Mouse (Mus musculus) R1 (cell line): ENCODE results near the gene Pfn3.

Experiments used
- DNase-seq: peaks from one replicate; pipeline ENCODE4 v3.0.0-alpha.2; 2018; ENCODE audit warnings: low read depth, low spot score

Gene Pfn3

DNA sequence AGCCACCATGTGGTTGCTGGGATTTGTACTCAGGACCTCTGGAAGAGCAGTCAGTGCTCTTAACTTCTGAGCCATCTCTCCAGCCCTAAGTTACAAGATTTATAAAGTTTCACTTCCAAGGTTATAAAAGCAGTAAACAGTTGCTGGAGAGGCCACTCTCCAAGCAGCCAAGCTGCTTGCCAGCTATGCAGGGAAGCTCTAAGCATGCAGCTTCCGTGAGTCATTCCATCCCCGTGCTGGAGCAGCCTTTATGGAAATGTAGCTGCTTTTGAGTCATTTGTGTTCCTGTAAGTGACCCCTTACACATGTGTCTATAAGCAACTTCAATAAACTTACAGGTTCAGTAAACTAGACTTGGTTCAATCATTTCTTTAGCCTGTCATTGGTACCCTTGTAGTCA lies 15.5 kb upstream of the Pfn3 start:
- DNase-seq: no peak

DNA sequence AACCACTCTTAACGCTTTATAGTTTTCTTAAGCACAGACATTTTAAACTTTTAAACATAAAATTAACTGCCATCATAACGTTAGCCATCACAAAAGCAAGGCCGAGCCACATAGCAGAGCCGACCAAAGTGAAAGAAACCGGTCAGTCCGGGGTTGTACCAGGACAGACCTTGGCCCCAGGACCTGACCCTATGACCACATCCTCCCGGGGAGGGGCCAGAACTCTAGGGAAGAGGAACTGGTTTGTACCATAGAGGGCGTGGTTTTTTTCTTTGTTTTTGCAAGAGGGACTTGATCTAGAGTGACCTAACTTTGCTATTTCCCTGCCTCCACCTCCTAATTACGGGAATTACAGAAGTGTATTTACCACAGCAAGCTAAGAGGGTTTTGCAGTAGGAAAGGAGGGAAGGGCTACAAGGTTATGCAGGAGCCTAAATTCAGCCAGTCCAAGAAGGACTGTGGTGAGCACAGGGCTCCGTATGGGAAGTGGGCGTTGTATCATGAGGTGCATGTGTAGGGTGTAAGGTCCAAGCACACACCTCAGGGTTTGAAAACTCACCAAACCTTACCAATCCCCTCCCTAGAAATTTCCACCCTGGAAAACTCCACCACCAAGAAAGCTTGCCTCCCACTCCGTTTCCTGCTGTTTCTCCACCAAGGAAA lies 14.3 kb upstream of the Pfn3 start:
- DNase-seq: no peak

DNA sequence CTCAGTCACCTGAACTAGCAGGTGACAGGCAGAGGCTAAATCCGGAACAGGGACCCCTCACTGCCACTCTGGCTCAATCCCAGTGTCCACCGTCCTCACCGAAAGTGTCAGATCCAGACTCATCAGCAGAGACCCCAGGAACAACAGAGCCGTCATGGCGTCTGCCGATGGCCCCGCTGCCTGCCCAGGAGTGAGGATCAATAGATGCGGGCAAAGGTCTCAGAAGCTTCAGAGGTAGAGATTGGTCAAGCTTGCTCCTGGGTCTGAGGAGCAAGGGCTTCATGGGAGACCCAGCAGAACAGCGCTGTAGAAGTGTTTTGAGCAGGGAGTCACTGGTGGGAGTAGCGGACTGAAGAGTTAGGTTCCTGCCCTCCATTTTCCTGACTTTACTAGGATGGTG lies 11.6 kb upstream of the Pfn3 start, which contains the start of gene F12:
F12 (minus strand) TSS at position 181 of the 400 bp plus-strand sequence.
- no peak for DNase-seq

DNA sequence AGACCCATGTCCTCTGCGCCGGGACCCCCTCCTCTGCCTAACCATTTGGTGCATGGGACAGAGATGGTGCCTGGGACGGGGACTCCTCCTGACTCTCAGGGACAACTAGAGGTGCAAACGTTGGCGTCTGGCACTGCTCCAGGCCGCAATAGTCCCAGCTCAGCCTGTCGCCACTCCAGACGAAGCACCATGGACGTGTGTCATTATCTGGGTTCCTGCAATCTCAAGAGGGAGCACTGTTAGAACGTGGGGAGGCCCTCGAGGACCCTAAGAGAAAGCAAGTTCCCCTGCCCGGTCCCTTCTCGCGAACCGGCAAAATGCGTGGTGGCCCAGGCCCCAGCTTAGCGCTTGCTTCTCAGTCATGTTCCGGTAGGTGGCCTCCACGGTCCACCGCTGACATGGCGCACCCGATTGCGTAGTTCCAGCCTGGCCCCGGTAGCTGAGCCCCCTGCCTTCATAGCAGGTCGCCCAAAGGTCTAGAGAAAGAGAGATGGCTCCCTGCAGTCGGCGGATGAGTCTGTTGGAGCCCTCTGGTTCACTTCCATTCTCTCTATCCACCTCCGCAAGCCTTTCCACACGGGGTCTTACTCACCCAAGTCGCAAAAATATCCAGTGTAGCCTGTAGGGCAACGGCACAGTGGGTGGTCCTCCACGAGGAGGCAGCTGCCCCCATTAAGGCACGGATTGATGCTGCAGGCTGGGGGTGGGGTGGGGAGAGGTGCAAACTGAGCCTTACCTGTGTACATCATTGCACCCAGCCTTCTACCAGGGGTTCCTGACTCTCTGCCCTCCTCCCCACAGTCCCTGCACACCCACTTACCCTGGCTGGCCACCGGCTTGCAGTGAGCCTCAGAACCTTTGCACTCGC lies 6.1 kb upstream of the Pfn3 start:
- DNase-seq: peak; percentile 28

DNA sequence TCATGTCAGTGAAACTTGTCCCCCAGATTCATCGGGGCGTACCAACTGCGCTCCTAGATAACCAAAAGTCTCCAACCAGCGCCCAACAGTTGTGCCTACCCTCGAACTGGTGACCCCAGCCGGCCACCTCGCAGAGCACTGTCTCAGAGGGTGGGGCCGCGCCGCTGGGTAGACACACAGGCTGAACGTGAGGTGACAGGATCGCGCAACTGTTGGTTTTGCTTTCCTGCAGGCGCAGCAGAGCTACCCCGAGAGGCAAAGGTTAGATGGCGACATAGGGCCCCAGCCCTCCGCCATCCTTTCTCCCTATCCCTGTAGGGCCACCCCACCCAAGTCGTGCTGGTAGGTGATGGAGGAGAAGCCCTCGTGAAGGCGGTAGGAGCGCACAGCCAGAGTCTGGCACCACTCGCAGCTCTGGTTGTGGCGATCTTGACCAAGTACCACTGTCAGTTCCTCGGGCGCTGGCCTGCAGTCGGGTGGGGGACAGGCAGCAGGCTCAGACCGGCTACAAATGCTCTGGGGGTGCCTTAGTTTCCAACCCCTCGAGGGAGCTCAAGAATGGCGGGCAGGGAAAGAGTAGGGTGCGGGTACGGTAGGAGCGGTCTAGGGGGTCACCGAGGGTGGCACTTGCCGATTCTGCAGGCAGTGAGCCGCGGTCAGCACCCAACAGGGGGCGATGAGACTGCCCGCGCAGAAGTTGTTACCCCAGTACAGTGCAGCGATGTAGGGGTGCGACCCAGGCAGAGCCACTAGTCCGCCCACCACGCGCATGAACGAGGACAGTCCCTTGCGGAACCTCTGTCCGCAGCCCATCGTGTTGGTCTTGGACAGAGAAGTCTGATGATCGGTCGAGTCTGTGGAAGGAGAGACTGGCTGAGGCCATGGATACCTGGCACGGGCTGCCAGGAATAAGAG lies 5.2 kb upstream of the Pfn3 start:
- no peak for DNase-seq

DNA sequence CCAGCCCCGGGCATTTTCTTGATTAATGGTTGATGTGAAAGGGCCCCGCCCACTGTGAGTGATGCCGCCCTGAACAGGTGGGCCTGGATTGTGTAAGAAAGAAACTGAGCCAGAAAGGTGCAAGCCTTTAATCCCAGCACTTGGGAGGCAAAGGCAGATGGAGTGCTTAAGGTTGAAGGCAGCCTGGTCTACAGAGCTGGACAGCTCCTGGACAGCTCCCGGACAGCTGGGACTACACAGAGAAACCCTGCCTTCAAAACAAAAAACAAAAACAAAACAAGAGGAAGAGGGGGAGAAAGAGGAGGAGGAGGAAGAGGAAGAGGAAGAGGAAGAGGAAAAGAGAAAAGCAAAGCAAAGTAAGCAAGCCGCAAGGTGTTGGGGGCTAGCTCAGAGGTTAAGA lies 4.1 kb upstream of the Pfn3 start:
- DNase-seq: no peak

DNA sequence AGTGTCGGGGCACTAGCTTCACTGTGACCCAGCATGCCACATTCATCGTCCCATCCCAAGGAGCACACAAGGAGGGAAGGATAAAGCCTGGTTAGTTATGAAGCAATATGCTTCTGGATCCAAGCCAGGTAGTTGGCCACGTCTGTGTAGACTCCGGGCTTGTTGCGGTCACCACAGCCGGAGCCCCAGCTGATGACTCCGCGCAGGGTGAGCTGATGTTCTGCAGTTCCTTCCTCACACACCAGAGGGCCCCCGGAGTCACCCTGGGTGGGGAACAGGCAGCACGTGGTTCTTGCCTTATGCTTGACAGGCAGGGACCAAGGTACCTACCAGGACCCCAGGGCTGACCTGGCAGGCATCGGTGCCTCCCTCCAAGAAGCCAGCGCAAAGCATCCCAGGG lies 3.0 kb upstream of the Pfn3 start:
- peak; percentile 84 for DNase-seq

DNA sequence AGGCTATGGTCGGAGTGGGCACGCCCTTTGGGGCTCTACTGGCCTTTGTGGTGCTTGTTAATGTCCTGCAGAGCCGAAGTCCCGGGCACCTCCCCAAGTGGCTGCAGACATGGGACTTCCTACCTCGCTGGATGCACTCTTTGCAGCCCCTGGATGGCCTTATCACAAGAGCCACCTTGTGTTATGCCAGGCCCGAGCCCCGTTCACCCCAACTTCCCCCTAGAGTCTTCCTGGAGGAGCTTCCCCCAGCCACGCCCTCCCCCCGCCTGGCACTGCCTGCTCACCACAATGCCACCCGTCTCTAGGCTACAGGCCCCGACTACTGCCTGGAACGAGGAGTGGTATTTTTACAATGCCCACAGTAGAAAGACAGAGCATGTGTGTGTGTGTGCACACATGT lies 1.7 kb downstream of the Pfn3 start:
- DNase-seq: no peak

DNA sequence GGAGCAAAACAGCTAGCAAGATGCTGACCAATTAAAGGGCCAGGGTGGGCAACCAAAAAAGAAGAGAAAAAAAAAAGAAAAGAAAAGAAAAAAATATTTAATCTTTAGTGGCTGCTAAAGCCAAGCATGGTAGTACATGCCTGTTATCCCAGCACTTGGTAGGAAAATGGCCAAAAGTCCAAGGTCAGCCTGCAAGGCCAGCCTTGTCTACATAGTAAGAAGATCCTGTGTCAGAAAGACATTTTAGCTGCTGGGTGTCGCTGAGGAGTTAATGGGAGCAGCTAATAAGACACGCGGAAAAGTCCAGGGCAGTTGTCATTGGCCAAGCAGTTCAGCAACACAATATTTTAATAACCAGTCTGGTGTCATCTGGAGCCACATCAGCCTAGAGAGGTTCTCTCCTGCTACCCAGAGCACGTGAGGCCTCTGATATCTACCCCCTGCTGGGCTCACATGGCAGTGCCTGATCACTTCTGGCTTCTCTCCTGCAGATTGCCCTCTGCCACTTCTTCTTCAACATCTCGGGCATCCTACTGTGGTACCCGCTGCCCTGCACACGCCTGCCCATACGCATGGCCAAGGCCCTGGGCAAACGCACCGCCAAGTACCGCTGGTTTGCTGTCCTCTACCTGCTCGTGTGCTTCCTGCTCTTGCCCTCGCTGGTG lies 2.3 kb downstream of the Pfn3 start:
- no peak for DNase-seq

DNA sequence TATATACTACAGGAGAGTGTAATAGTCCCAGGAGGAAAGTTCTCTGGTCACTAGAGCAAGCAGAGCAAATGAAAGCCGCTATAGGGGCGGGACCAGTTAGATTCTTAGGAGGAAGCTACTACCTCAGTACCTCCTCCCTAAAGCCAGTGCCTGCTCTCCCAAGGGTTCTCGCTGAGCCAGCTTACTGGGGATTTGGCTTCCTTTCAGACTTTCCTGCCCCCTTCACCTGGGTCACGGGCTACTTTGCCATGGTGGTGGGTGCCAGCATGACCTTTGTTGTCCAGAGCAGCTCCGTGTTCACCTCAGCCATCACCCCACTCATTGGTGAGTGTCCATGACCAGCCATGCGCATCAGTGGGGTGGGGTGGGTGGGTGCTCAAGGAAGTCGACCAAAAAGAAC lies 3.2 kb downstream of the Pfn3 start:
- no peak for DNase-seq

DNA sequence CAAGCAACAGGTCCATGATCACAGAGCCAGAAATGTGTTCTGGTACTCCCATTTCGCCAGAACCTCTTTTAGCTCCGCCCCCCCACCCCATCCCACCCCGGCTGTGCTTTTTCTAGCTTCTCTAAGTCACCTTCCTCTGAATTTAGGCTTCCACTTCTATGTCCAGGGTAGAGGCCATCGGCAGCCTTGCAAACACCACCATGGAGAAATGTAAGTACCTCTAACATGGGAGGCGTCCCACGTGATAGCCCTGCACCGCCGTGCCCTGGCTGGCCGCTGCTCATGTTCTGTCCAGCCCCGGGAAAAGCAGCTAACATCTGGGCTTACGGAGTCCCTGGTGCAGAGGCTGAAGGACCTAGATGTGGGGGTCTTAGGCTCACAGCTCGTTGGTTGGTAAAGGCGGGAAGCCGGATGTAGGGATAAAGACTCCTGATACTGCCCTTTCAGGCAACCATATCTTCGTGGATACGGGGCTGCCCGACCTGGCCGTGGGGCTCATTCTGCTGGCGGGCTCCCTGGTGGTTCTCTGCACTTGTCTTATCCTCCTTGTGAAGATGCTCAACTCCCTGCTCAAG lies 6.4 kb downstream of the Pfn3 start:
- DNase-seq: no peak

DNA sequence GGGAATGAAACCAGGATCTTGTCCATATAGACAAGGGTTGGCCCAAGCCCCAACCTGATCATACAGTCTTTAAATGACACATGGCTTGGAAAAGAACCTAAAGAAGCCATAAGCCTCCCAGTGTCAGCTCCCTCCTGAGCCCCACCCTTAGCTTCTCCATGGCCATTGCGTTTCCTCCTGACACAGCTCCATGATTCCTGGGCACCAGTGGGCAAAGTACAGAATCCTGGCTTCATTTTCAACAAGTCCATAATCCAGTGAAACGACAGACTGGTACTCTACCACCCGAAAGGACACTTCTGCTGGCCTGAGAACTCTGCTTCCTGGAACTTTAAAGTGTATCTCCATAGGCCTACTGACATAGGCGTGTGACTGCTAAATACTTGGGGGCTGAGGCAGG lies 7.7 kb downstream of the Pfn3 start:
- DNase-seq: no peak

DNA sequence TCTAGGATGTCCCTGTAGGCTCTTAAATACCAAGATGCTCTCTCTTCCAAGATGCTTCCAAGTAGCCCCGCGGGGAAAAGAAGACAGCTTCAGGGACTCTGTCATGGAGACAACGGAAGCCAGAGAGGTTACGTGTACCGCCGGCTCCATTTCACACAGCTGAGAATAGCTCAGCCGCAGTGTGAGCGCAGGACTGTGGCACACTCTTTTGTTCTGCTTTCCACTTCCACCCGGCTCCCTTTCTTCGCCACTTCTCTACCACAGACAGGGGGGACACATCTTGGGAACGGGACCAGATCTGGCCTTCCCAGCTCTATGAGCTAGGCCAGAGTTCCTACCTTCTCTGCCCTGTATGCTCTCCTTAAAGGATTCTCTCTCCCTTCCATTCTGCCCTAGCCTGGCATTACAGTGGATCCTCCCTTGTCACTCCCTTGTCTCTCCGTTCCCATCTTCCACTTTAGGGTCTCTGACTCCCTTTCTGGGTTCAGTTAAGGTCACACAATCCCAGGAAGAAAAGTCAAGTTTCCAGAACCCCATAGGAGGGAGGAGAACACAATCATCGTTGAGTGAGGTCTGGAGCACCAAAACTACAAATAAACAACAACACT lies 9.1 kb downstream of the Pfn3 start:
- DNase-seq: no peak

DNA sequence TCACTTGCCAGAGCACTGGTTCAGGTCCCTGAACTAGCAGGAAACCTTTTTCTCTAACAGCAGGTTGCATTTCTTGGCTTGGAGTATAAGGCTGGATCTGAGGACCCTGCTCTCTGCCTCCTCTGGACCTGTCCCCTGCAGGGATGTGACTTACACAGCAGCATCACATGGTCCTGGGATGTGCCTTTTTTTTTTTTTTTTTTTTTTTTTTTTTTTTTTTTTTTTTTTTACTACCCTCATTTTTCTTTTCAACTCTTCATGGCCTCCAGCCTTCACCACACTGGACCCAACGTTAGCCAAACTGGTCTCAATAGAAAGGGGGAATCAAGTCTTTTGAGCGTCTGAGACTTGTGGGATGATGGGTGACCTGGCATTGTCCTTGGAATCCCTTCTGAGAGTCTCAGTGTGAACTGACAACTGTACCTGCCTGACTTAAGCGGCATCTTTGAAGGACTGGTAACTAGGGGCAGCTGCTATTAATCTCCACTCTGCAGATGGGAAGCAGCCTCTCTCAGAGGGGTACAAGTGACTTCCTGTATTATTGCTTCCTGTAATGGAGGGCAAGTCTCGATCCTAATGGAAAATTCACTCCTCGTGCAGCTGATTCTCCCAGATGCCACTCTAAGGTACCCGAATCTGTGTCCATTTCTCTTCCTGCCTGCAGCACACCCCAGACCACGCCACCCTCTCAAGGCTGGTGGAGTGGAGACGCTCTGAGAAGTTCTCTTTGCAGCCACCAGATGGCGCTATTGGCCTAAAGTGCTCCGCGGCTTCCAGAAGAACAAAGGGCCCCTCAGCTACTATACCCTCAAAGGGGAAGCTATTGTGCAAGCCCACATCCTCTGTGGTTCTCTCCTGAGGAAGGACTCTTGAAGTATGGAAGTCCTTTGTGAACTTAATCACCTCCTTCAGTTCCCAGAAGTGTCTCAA lies 9.9 kb downstream of the Pfn3 start:
- peak; percentile 83 for DNase-seq

DNA sequence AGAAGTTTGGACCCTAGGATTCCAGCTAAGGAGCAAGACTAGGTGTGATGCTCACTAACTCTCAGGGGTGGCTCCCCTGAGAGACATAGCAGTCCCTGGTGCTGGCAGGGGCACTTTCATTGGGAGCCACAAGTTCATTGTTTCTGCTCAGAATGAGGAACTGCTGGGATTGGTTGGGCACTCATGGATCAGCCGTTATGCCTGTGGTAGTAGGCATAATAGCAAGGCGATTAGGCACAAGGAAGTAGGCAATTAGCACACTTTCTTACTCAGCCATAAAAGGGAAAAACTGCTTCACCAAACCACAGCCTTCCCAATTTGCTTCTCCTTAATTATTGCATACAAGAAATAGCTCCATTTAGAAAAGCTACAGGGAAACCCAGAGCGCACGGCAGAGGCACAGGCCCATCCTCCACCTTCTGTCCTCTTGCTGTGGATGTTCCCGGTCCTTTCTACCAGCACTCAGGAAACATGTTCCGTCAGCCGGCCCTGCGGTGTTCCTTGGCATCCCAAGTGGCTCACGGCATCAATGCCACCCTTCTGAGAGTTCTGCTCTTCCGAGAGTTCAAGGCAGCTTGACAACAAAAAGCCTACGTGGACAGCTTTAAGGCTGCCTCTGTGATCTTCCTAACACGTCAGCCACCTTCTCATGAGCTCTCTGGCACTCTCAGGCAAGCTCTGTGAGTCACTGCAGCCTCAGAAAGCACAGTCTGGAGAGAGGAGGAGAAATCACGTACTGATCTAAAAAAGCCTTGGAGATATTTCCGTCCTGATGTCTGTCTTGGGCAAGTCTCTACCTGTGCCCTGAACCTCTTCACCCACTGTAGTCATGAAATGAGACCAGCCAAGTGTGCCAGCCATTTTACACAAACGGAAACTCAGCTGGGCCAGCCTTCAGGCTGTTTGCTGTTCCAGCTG lies 10.8 kb downstream of the Pfn3 start:
- no peak for DNase-seq

DNA sequence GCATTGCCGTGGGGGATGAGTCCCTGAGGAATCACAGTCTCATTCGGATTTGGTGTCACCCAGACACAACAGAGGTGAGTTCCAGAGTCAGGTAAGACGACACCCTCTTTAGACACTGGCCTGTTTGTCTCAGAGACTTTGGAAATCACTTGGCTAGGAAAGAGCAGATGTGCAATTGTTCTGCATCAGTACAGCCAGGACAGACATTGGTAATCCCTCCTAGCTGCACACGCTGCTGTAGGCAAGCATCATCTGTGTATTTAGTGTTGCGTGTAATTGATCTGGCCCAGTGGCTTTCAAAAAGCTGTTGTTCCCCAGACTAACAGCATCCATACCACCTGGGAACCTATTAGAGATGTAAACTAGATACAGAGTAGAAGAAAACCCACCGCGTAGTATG lies 11.8 kb downstream of the Pfn3 start:
- DNase-seq: no peak

DNA sequence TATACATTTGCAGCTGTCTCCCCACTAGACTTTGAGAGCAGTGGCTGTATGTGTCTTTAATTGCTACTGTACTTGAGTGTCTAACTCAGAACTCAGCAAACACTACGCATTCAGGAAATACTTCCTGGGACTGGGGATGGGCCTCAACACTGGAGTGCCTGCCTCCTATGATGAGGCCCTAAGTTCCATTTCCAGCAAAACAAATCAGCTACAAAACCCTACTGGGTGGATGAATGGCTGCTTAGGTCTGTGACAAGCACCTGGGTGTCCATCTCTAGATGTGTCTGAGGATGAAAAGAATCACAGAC lies 15.0 kb downstream of the Pfn3 start:
- no peak for DNase-seq

DNA sequence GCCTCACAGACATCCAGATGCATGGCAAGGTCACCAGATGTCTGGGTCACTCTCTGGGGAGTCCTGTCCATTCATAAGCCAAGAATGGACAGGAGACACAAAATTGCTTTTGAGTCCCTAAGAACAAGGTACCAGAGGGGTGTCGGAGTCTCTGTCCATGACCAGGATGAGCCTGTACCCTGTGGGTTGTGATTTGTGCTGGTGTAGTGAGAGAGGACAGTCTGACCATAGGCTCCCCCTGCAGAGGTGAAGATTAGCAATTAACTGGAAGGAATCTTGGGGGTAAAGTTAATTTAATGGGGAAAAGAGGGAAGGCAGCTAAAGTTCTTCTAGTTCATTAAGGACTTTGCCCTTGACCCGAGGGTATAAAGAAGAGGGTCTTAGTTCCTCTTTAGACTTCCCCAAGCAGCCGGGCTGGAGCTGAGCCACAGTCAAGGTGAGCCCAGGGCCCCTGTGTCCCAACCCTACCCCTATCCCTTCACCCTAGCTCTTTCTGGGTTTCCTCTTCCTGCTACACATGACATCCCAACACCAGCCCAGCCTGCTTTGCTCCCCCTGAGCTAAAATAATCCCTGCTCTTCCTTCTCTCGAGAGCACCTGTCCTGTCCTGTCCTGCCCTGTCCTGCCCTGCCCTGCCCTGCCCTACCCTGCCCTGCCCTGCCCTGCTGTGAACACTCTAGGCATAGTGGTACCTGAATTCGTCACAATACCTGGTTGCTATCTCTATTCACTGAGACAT lies 15.6 kb downstream of the Pfn3 start:
- no peak for DNase-seq
